Mouse (Mus musculus) limb, embryonic 14.5 days (tissue): ENCODE measurements at regions not wholly inside any gene's neighbourhood (a gene's known extent, or its start where the extent isn't known, plus 50 kb on each side); places are given as distances from the start of the nearest gene placed in this dataset.

ENCODE experiments used
- ATAC-seq: fragments of 200-750 bp; cut with Nextera tagmentation; 2 replicates; pipeline ENCODE4 v1.8.0; 2017; ENCODE audit warnings: low read depth, moderate number of reproducible peaks, moderate TSS enrichment; ENCODE audit not compliant: low FRiP score
- DNase-seq: peaks from one replicate; pipeline ENCODE4 v3.0.0-alpha.2; 2015; ENCODE audit warnings: low spot score
- H3K27ac ChIP-seq: fragments of 300-500 bp; sonication (generic); replicated peaks from 2 replicates; pipeline ENCODE4 v1.5.1; 2014; ENCODE audit warnings: low read depth, mild to moderate bottlenecking, low read length, moderate library complexity, mixed read lengths
- H3K27me3 ChIP-seq: fragments of 300-500 bp; sonication (generic); 2 replicates; pipeline ENCODE4 v1.6.1; 2014; ENCODE audit warnings: low read length, mixed read lengths; ENCODE audit not compliant: control insufficient read depth, insufficient read depth
- H3K36me3 ChIP-seq: fragments of 300-500 bp; sonication (generic); 2 replicates; pipeline ENCODE4 v1.6.1; 2014; ENCODE audit warnings: mild to moderate bottlenecking, low read length, moderate library complexity, mixed read lengths; ENCODE audit not compliant: control insufficient read depth, insufficient read depth
- H3K4me1 ChIP-seq: fragments of 300-500 bp; sonication (generic); 2 replicates; pipeline ENCODE4 v1.6.1; 2014; ENCODE audit warnings: antibody characterized with exemption, low read length, mixed read lengths; ENCODE audit not compliant: control insufficient read depth, insufficient read depth
- H3K4me2 ChIP-seq: fragments of 300-500 bp; sonication (generic); replicated peaks from 2 replicates; pipeline ENCODE4 v1.6.1; 2014; ENCODE audit warnings: low read depth, mild to moderate bottlenecking, low read length, moderate library complexity; ENCODE audit not compliant: severe bottlenecking
- H3K4me3 ChIP-seq: fragments of 300-500 bp; sonication (generic); replicated peaks from 2 replicates; pipeline ENCODE4 v1.5.1; 2014; ENCODE audit warnings: low read length
- H3K9ac ChIP-seq: fragments of 300-500 bp; sonication (generic); 2 replicates; pipeline ENCODE4 v1.6.1; 2014; ENCODE audit warnings: mild to moderate bottlenecking, low read depth, low read length, moderate library complexity; ENCODE audit not compliant: severe bottlenecking
- H3K9me3 ChIP-seq: fragments of 300-500 bp; sonication (generic); 2 replicates; pipeline ENCODE4 v1.6.1; 2016; ENCODE audit warnings: low read length; ENCODE audit not compliant: control insufficient read depth
- POLR2A ChIP-seq: fragments of 200-500 bp; IDR thresholded peaks from 2 replicates; pipeline ENCODE4 v1.8.0; 2012; ENCODE audit warnings: inconsistent platforms, mild to moderate bottlenecking, moderate library complexity, borderline replicate concordance; ENCODE audit not compliant: insufficient read depth, insufficient read length; ENCODE audit errors: extremely low read depth
- WGBS: fragments of 180-500 bp; shearing (Covaris S2); extraction: QIAGEN DNeasy Blood & Tissue Kit; methylation state at CpG from one replicate; pipeline ENCODE4 v1.1.7; 2014; 5-methylcytosine and 5-hydroxymethylcytosine counted together

- Histone ChIP-seq H3K4me2 (no peak overlapping the region), H3K4me1 (no peaks in the 10 kb centered on the region), H3K27ac (no peak overlapping the region), H3K4me3 (no peak overlapping the region), H3K36me3 (no peaks in the 10 kb centered on the region), H3K27me3 (no peaks in the 10 kb centered on the region), H3K9me3 (no peaks in the 10 kb centered on the region), H3K9ac (no peak overlapping the region)
- ATAC-seq (no peak), DNase-seq (no peak)
- no peak for TF ChIP-seq POLR2A
- WGBS, result 73% methylated on average over 5 of the region's 5 CpGs
Measured at GRCm38 (mm10) chr17:64229225-64229976, 102.3 kb downstream of the Pja2 start.

DNA sequence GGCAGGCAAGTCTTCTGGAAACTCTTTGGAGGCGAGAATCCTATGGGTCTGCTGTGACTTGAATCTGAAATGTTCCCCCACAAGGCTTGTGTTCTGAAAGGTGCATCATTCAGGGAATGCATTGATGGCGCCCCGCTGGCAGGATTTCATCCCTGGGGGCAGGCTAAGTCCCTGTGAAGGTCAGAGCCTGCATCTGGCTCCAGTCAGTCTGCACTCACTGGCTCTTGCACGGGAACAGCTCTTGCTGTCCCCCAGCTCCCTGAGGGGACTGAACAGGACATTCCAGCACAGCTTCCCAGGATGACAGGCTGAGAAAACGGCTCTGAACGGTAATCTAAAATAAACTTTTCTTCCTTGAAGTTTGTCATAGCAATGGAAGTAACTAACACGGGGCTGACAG lies 117.1 kb downstream of the Pja2 start:
- no peak for ATAC-seq
- H3K36me3 ChIP-seq, result no peaks in the 10 kb centered on the region
- no peak for DNase-seq
- no peak for TF ChIP-seq POLR2A
- no peaks in the 10 kb centered on the region for H3K9me3 ChIP-seq
- H3K27ac ChIP-seq, result no peak overlapping the region
- WGBS, result 17% methylated on average over 7 of the region's 7 CpGs
- no peak overlapping the region for H3K9ac ChIP-seq
- no peaks in the 10 kb centered on the region for H3K27me3 ChIP-seq
- no peaks in the 10 kb centered on the region for H3K4me1 ChIP-seq
- H3K4me3 ChIP-seq, result no peak overlapping the region
- H3K4me2 ChIP-seq, result no peak overlapping the region

- no peak overlapping the region for H3K4me2 ChIP-seq
- H3K9me3 ChIP-seq, result no peaks in the 10 kb centered on the region
- no peaks in the 10 kb centered on the region for H3K4me1 ChIP-seq
- no peaks in the 10 kb centered on the region for H3K36me3 ChIP-seq
- no peak overlapping the region for H3K4me3 ChIP-seq
- H3K27ac ChIP-seq, result no peak overlapping the region
- ATAC-seq (no peak), DNase-seq (no peak)
- WGBS, result 81% methylated on average over 4 of the region's 4 CpGs
- H3K9ac ChIP-seq, result no peak overlapping the region
- no peak for TF ChIP-seq POLR2A
- H3K27me3 ChIP-seq, result no peaks in the 10 kb centered on the region
Measured at GRCm38 (mm10) chr17:64213251-64213650, 118.5 kb downstream of the Pja2 start.

GRCm38 (mm10) chr17:64211281-64211680 lies 120.4 kb downstream of the Pja2 start:
- Histone ChIP-seq H3K4me2 (no peak overlapping the region), H3K27me3 (no peaks in the 10 kb centered on the region), H3K4me3 (no peak overlapping the region), H3K9me3 (no peaks in the 10 kb centered on the region), H3K4me1 (peaks cover 2% of the 10 kb centered on the region; the same call in 1 of the 2 replicates), H3K9ac (no peak overlapping the region), H3K27ac (no peak overlapping the region), H3K36me3 (no peaks in the 10 kb centered on the region)
- ATAC-seq (no peak), DNase-seq (no peak)
- WGBS, result 92% methylated on average over 8 of the region's 8 CpGs
- TF ChIP-seq POLR2A, result no peak

- H3K4me3 ChIP-seq, result no peak overlapping the region
- DNase-seq (no peak), ATAC-seq (no peak)
- H3K4me2 ChIP-seq, result no peak overlapping the region
- H3K27me3 ChIP-seq, result no peaks in the 10 kb centered on the region
- no peak overlapping the region for H3K27ac ChIP-seq
- H3K4me1 ChIP-seq, result peaks cover 11% of the 10 kb centered on the region
- no peak overlapping the region for H3K9ac ChIP-seq
- no peak for TF ChIP-seq POLR2A
- 24% methylated on average over 5 of the region's 5 CpGs for WGBS
- H3K9me3 ChIP-seq, result no peaks in the 10 kb centered on the region
- H3K36me3 ChIP-seq, result no peaks in the 10 kb centered on the region
Measured at GRCm38 (mm10) chr17:64210366-64210765, 121.3 kb downstream of the Pja2 start.
